Mouse (Mus musculus): ENCODE measurements around the gene Gpr156. TPM values are rescaled to one million over a fixed set of nuclear protein-coding genes. Genes with fewer than 3 reads are reported as not detected.

The Gpr156 gene
- total and polyA plus RNA-seq, 3 experiments: 0.08 to 0.09 TPM; not detected in 1

DNA sequence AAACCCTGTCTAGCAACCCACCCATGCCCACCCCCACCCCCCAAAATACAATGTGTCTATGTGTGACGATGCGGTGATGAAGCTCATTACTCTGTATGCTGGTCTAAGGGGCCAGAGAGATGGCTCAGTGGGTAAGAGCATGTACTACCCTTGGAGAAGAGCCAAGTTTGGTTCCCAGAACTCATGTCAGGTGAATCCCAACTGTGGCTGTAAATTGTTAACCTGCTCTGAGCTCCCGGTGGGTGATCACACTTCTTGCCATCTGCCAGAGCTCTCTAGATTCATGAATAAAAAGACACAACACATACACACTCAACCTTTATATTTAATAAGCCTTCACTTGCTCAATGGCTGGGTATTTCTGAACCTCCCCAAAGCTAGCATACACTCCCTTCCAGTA is 9.8 kb upstream of the Gpr156 start:
- Histone ChIP-seq H3K36me3 (replicated peaks in 1 of 2; ENCODE audit: control insufficient read depth in 1 of 2, insufficient read depth in 1 of 2, low read length in 1 of 2) (no peaks in the 10 kb centered on the region), H3K9me3 (replicated peaks; ENCODE audit: low read length) (no peaks in the 10 kb centered on the region), H3K4me2 (ENCODE audit: insufficient read depth, low read depth, poor library complexity, severe bottlenecking) (no peak overlapping the region), H3K4me3 (replicated peaks in 1 of 3; ENCODE audit: low read depth in 2 of 3, low read length in 2 of 3, poor library complexity in 1 of 3) (no peak overlapping the region), H3K27me3 (replicated peaks) (no peaks in the 10 kb centered on the region), H3K4me1 (ENCODE audit: control insufficient read depth in 1 of 2, insufficient read depth in 2 of 2) (peaks cover 10 to 16% of the 10 kb centered on the region in 2 experiments; a peak in 3 of 4 replicates), H3K27ac (ENCODE audit: insufficient read depth, low read depth) (no peak overlapping the region), H3K79me2 (replicated peaks; ENCODE audit: control insufficient read depth, extremely low read depth, insufficient read depth, poor library complexity, severe bottlenecking) (no peaks in the 10 kb centered on the region), H3K9ac (ENCODE audit: insufficient read depth, low read depth) (no peak overlapping the region)
- no peak for TF ChIP-seq POLR2AphosphoS2 (IDR thresholded peaks at IDR 0.05; ENCODE audit: low read depth, low read length)
- no peak for TF ChIP-seq JUND (conservative IDR thresholded peaks at IDR 0.05; ENCODE audit: low read depth, low read length)
- TF ChIP-seq CHD1 (IDR thresholded peaks at IDR 0.05; ENCODE audit: low read depth, low read length): no peak
- no peak for TF ChIP-seq USF1 (IDR thresholded peaks at IDR 0.05; ENCODE audit: low read depth, low read length)
- TF ChIP-seq MYC (IDR thresholded peaks at IDR 0.05; ENCODE audit: low read depth, low read length): no peak
- TF ChIP-seq UBTF (IDR thresholded peaks at IDR 0.05; ENCODE audit: low read depth, low read length): no peak
- no peak for TF ChIP-seq SMC3 (IDR thresholded peaks at IDR 0.05; ENCODE audit: low read depth, low read length)
- no peak for TF ChIP-seq HCFC1 (IDR thresholded peaks at IDR 0.05; ENCODE audit: low read depth, low read length)
- dilution Hi-C loops (cut with MboI; ENCODE audit: extremely low pct_ligation_motif_present, extremely low pct_unique_long_range_greater_than_20kb, low sequenced_read_pairs): no loop called here
- DNase-seq (ENCODE audit: extremely low read depth): no peak
- in situ Hi-C loops (cut with MboI; ENCODE audit: low pct_ligation_motif_present, low pct_unique_long_range_greater_than_20kb, low sequenced_read_pairs): no loop called here

- no peaks in the 10 kb centered on the region for H3K27me3 ChIP-seq (replicated peaks)
- in situ Hi-C loops (cut with MboI; ENCODE audit: low pct_ligation_motif_present, low pct_unique_long_range_greater_than_20kb, low sequenced_read_pairs) (no loop called here), dilution Hi-C loops (cut with MboI; ENCODE audit: extremely low pct_ligation_motif_present, extremely low pct_unique_long_range_greater_than_20kb, low sequenced_read_pairs) (no loop called here)
Measured at GRCm38 (mm10) chr16:37911086-37911485, 5.2 kb upstream of the Gpr156 start.

DNA sequence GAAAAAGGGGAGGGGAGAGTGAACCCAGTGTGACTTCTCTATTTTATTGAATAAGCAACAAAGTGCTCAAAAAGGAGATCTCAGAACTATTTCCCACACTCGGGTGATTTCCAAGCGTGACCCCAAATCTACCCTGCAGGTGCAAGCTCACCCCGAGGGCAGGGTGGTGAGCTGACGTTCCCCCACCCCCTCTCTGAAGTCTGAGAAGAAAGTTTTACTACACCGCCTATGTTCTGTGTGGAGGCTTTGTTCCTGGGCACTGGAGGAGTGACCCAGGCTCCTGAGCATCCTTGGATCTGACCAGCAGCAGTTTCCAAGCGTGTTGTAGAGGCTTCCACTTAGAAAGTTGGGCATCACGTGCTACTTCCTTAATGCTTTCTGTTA is 514 bp downstream of the Gpr156 start:
- Histone ChIP-seq H3K79me2 (replicated peaks; ENCODE audit: control insufficient read depth, extremely low read depth, insufficient read depth, poor library complexity, severe bottlenecking) (no peaks in the 10 kb centered on the region), H3K36me3 (replicated peaks in 1 of 2; ENCODE audit: control insufficient read depth in 1 of 2, insufficient read depth in 1 of 2, low read length in 1 of 2) (no peaks in the 10 kb centered on the region), H3K4me2 (ENCODE audit: insufficient read depth, low read depth, poor library complexity, severe bottlenecking) (no peak overlapping the region), H3K9ac (ENCODE audit: insufficient read depth, low read depth) (no peak overlapping the region), H3K4me3 (replicated peaks in 1 of 3; ENCODE audit: low read depth in 2 of 3, low read length in 2 of 3, poor library complexity in 1 of 3) (no peak overlapping the region), H3K9me3 (replicated peaks; ENCODE audit: low read length) (peaks cover 3% of the 10 kb centered on the region), H3K27me3 (replicated peaks) (no peaks in the 10 kb centered on the region), H3K27ac (ENCODE audit: insufficient read depth, low read depth) (no peak overlapping the region), H3K4me1 (ENCODE audit: control insufficient read depth in 1 of 2, insufficient read depth in 2 of 2) (peaks cover 0 to 9% of the 10 kb centered on the region in 2 experiments; a peak in 2 of 4 replicates)
- in situ Hi-C loops (cut with MboI; ENCODE audit: low pct_ligation_motif_present, low pct_unique_long_range_greater_than_20kb, low sequenced_read_pairs) (no loop called here), dilution Hi-C loops (cut with MboI; ENCODE audit: extremely low pct_ligation_motif_present, extremely low pct_unique_long_range_greater_than_20kb, low sequenced_read_pairs) (no loop called here)
- no peak for DNase-seq (ENCODE audit: extremely low read depth)
- TF ChIP-seq UBTF (IDR thresholded peaks at IDR 0.05; ENCODE audit: low read depth, low read length) (no peak), ZNF384 (IDR thresholded peaks at IDR 0.05; ENCODE audit: low read depth, low read length) (no peak), PAX5 (IDR thresholded peaks at IDR 0.05; ENCODE audit: low read length) (no peak), EP300 (IDR thresholded peaks at IDR 0.05; ENCODE audit: low read length) (no peak), ZC3H11A (IDR thresholded peaks at IDR 0.05; ENCODE audit: low read depth, low read length) (no peak), MAFK (IDR thresholded peaks at IDR 0.05; ENCODE audit: insufficient replicate concordance, low read length) (no peak), USF2 (conservative IDR thresholded peaks at IDR 0.05; ENCODE audit: low read depth, low read length) (no peak), KAT2A (IDR thresholded peaks at IDR 0.05; ENCODE audit: insufficient replicate concordance, low read length) (no peak), HCFC1 (IDR thresholded peaks at IDR 0.05; ENCODE audit: low read depth, low read length) (no peak), ZMIZ1 (IDR thresholded peaks at IDR 0.05; ENCODE audit: low read depth, low read length) (no peak), MEF2A (IDR thresholded peaks at IDR 0.05; ENCODE audit: borderline replicate concordance, low read depth, low read length) (no peak), SIN3A (IDR thresholded peaks at IDR 0.05; ENCODE audit: low read length) (no peak), MYC (IDR thresholded peaks at IDR 0.05; ENCODE audit: low read depth, low read length) (no peak), IRF4 (IDR thresholded peaks at IDR 0.05; ENCODE audit: low read depth, low read length) (no peak)

More at GRCm38 (mm10) chr16:37911086-37911485, 5.2 kb upstream of the Gpr156 start:
- H3K4me1 ChIP-seq (ENCODE audit: control insufficient read depth in 1 of 2, insufficient read depth in 2 of 2): peaks cover 5 to 16% of the 10 kb centered on the region in 2 experiments; a peak in 3 of 4 replicates
- no peak overlapping the region for H3K4me2 ChIP-seq (ENCODE audit: insufficient read depth, low read depth, poor library complexity, severe bottlenecking)
- no peaks in the 10 kb centered on the region for H3K79me2 ChIP-seq (replicated peaks; ENCODE audit: control insufficient read depth, extremely low read depth, insufficient read depth, poor library complexity, severe bottlenecking)
- H3K4me3 ChIP-seq (replicated peaks in 1 of 3; ENCODE audit: low read depth in 2 of 3, low read length in 2 of 3, poor library complexity in 1 of 3): no peak overlapping the region
- DNase-seq (ENCODE audit: extremely low read depth): no peak
- no peaks in the 10 kb centered on the region for H3K36me3 ChIP-seq (replicated peaks in 1 of 2; ENCODE audit: control insufficient read depth in 1 of 2, insufficient read depth in 1 of 2, low read length in 1 of 2)
- no peak overlapping the region for H3K9ac ChIP-seq (ENCODE audit: insufficient read depth, low read depth)
- no peak for TF ChIP-seq MAZ (IDR thresholded peaks at IDR 0.05; ENCODE audit: low read depth, low read length)
- TF ChIP-seq USF1 (IDR thresholded peaks at IDR 0.05; ENCODE audit: low read depth, low read length): no peak
- TF ChIP-seq MYC (IDR thresholded peaks at IDR 0.05; ENCODE audit: low read depth, low read length): no peak
- no peak for TF ChIP-seq POLR2A (IDR thresholded peaks at IDR 0.05; ENCODE audit: low read depth, low read length)
- no peak for TF ChIP-seq SIN3A (IDR thresholded peaks at IDR 0.05; ENCODE audit: low read length)
- TF ChIP-seq CTCF (conservative IDR thresholded peaks at IDR 0.05 in 1 of 2, IDR thresholded peaks at IDR 0.05 in 1 of 2; ENCODE audit: low read depth in 2 of 2, low read length in 2 of 2): no peak
- TF ChIP-seq USF2 (conservative IDR thresholded peaks at IDR 0.05; ENCODE audit: low read depth, low read length): no peak
- TF ChIP-seq NRF1 (IDR thresholded peaks at IDR 0.05; ENCODE audit: low read depth, low read length): no peak
- no peak for TF ChIP-seq RAD21 (IDR thresholded peaks at IDR 0.05; ENCODE audit: low read depth, low read length)
- no peak for TF ChIP-seq MAX (IDR thresholded peaks at IDR 0.05; ENCODE audit: low read length)
- no peak overlapping the region for H3K27ac ChIP-seq (ENCODE audit: insufficient read depth, low read depth)
- peaks cover under 1% of the 10 kb centered on the region for H3K9me3 ChIP-seq (replicated peaks; ENCODE audit: low read length)

Data from CH12.LX (cell line).